Mouse (Mus musculus) adrenal gland, adult 8-10 months (tissue): Measurements from ENCODE around the gene Use1. TPM values are rescaled to one million over a fixed set of nuclear protein-coding genes. Genes with fewer than 3 reads are reported as not detected.

Experiments used
- DNase-seq: peaks from one replicate; pipeline ENCODE4 v3.0.0; 2022
- total RNA-seq, 4 experiments: library from RNA; stranded (reverse); gene quantifications; 2 replicates each; pipeline ENCODE4 v1.2.4; 2022

The Use1 gene
- total RNA-seq, 4 experiments from 2014 or later: 203 to 262 (median 232) TPM

GRCm38 (mm10) chr8:71379008-71379407 lies 12.4 kb downstream of the Use1 start:
- no peak for DNase-seq

GRCm38 (mm10) chr8:71379512-71380075 lies 12.9 kb downstream of the Use1 start:
- DNase-seq: no peak

DNA sequence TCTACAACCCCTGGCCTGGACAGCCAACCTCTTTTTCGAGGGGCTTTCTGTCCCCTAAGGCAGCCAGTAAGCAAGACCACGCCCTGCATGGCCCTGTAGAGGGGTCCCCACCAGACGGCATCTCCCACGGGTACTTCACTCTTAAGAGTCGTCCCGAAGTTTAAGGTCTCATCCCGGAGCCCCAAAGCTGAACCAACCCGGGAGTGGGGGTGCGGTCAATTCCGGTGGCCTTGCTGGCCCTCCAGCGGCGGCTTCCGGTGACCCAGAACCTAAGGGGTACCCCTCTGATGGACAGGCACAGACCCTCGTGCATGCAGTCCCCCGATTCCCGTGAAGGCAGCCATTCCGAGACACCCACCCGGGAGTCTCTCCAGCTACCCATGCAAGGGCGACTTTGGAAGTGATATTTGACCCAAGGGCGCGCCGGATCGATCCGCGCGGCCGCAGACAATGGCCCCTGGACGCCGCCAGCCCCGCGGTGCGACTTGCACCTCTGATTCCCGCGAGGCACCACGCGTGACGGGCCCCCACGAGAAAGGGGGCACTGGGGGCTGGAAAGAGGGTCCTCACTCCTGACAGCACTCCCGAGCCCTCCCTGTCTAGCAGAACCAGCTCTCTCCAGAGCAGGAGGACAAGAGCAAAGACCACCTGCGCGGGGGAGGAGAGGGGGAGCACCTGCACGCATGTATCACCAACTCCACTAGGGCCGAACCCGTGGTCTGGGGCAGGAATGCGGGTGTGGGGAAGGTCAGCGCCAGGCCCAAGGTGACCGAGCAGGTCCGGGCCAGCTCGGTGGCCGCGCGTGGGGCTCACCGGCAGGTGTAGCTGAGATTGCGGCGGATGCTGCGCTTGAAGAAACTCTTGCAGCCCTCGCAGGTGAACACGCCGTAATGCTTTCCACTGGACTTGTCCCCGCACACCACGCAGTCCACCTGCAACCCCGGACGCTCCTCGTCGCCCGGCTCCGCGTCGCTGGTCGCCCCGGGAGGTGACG lies 13.8 kb downstream of the Use1 start:
- DNase-seq: no peak

DNA sequence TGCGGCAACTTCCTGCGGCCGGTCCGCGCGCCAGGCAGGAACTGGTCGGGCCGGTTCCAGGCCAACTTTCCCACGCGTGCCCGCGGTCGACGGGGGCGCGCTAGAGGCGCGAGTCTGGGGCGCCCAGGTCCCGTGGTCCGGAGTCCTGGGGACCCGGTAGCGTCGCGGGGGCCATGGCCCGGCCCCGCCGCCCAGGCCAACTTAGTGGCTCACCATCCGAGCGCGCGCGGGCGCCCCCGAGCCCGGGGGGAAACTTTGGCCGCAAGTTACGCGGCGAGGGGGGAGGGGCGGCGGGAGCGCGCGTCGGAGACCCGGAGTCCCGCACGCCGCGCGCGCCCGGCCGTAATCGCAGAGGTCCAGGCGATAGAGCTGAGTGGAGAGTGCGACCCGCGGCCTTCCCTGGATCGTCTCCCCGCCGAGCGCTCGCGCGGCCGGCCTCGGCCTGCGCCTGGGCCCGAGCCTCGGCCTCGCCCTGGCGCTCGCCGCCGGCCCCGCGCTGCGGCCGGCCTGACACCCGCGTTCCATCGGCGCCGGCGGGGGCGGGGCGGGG lies 14.8 kb downstream of the Use1 start, which contains the start of gene Nr2f6:
Nr2f6 (minus strand) TSS at position 540 of the 550 bp plus-strand sequence.
- DNase-seq: no peak

- peak; percentile 84 for DNase-seq
These were observed 15.6 kb downstream of the Use1 start for GRCm38 (mm10) chr8:71381971-71382961.

GRCm38 (mm10) chr8:71383396-71383795 lies 16.7 kb downstream of the Use1 start:
- DNase-seq: no peak

DNA sequence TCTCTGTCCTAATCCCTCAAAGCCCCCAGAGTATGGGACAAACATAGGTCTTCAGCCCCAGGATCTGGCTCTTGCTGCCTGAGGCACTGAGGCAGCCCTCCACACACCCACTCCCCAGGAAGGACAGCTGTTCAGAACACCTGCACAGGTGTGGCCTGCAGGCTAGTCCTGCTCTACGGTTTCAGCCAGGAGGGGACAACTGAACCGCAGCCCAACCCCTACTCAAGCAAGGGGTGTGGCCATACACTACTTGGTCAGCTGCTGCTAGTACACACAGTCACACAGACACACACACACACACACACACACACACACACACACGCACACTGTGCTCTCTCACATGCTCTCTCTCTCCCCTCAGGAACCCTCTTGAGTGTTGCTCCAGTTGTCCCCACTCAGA lies 17.2 kb downstream of the Use1 start:
- no peak for DNase-seq

DNA sequence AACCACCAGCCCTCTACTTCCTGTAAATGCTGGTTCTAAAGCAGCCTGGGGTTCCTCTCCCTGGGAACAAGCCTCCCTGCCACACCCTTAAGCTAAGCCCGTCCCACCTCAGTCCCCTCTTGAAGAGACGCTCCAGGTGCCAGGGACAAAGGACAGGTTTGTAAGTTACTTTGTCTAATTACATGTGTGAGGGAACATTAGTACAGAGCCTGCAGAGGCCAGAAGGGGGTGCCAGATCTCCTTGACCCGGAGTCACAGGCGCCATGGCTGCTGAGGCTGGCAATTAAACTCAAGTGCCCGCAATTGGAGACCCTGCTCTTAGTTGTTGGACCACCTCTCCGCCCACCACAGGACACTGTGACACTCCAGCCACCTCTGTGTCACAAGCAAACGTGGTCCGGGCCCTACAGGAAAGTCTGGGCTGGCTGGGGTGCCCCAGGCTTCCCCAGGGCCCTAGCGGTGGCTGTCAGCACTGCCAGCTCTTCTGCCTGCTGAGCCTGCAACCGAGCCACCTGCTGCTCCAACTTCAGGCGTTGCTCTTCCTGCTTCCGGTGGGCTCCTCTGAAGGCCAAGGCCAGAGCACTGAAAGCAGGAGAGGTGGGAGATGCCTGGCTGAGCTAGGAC lies 18.7 kb downstream of the Use1 start:
- DNase-seq: no peak

GRCm38 (mm10) chr8:71388267-71388666 lies 21.6 kb downstream of the Use1 start:
- DNase-seq: no peak

DNA sequence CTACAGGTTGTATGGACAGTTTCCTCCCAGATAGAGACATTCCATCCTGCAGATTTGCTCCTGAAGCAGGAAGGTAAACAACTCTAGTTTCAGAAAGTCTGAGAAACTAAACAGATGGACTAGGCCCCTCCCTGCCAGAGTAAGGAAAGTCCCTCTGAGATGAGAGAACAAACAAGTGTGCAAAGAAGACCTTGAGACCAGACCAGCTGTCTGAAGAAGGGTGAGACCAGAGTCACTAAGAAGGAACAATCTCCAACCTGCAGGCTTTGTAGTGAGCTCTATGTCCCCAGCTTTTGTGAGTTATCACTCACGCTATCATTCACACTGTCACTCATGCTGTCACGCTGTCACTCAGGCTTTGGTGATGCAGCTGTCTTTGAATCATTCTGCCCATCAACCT lies 25.0 kb downstream of the Use1 start:
- peak; percentile 0 for DNase-seq

- DNase-seq: peak; percentile 1
These were observed 25.7 kb downstream of the Use1 start for GRCm38 (mm10) chr8:71392391-71392790.

- peak; percentile 17 for DNase-seq
These were observed 26.2 kb downstream of the Use1 start for GRCm38 (mm10) chr8:71392871-71393270.

GRCm38 (mm10) chr8:71394481-71394880 lies 27.8 kb downstream of the Use1 start:
- no peak for DNase-seq

GRCm38 (mm10) chr8:71395071-71395470 lies 28.4 kb downstream of the Use1 start:
- no peak for DNase-seq

DNA sequence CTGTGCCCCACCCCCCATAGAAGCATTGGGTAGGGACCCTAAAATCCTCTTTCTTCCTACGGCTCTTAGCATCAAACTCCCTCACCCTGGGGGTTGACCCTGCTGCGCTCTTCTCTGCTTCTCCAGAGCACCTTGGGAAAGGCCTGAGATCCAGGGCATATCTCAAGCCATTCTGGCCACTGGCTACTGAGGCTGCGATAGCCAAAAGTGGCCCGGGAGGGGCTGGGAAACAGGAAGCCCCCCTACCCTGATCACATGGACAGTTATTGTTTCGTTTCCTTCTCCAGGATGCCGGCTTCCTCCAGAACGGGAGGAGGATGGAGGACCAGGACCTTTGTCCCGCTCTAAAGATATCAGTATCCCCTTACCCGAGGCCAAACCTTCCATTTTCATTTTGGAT lies 29.0 kb downstream of the Use1 start, which contains the start of gene Ushbp1:
Ushbp1 (minus strand) TSS at position 174 of the 400 bp plus-strand sequence.
- DNase-seq: peak; percentile 53

DNA sequence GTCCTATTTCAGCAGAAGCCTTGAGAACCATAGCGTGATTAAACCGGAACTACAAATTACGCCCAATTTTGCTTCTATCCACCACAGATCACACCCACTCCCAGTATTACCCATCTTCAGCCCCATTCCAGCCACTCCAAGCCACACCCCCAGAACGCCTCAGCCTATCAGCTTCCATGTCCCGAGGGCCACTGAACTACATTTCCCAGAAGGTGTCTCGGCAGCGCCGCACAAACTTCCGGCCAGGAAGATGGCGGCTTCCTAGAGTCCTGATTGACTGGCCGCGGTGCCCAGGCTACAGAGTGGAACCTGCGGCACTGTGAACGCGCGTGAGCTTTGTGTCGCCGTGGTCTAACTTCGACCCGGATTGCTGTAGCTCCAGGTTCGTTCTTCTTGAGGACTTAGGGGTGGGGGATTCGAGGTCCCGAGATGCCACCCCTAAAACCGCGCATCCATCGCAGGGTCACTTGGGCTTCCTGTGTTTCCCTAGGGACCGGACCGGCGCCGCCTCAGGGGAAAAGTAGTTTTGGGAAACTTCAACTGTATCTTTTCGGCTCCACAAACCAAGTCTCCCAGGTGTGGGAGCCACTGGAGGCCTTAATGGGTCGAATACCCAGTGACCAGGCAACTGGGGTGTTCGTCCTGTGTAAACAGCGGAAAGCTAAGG lies 30.1 kb downstream of the Use1 start, which contains the start of gene Babam1:
Babam1 (plus strand) TSS at position 223 of the 667 bp plus-strand sequence.
- DNase-seq: peak; percentile 97

GRCm38 (mm10) chr8:71397701-71398100 lies 31.1 kb downstream of the Use1 start:
- no peak for DNase-seq

DNA sequence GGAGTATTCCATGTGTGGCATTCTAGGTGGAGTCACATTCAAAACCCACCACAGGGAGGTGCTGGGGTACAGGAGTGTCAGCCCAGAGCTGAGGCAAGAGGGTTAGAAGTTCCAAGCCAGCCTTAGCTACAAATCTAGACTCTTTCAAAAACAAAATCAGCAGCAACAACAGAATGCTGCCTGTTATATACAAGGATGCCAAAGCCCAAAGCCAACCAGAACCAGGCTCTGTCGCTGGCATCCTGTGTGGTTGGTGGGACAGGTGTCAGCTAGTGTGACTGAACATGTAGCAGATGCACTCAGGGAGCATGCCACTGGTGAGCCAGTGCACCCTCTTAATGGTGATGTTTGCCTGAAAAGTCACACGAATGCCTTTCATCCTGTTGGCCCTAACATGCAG lies 34.2 kb downstream of the Use1 start:
- DNase-seq: no peak

DNA sequence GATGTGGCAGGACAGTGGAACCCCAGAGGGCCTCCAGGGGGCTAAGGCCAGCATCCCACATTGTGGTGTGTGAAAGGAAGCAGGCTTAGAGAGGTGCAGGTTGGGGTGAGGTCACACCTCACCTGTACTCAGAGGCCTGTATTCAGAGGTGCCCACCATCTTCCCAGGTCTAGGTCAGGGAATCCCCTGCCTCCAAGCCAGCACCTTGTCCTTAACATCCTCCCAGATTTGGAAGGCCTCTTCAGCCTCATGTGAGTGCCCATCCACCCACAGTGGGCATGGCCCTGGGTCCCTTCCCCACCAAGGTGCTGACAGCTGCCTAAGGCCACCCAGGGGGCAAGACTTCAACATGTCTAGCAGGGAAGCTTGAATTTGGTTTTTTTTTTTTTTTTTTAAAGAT lies 34.8 kb downstream of the Use1 start:
- no peak for DNase-seq

DNA sequence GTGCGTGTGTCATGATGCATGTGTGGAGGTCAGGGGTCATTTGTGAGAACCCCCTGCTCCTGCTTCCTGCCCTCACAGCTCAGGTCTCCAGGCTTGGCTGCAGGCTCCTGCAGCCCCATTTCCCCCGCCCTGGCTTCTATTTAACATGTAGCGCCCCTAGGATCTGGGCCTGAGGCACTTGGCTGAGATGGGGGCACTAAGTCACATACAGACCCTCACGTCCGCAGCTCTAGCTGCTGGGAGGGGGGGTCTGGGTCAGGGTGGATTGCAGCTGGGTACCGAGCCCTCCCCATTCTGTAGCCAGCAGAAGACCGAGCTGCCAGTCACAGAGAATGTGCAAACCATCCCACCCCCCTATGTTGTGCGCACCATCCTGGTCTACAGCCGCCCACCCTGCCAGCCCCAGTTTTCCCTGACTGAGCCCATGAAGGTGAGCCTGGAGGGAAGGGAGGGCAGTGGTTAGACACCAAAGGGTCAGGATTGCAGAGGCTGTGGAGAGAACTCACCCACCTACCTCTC lies 35.9 kb downstream of the Use1 start:
- no peak for DNase-seq
